Mouse (Mus musculus): ENCODE results near the gene Mybph. TPM values are rescaled to one million over a fixed set of nuclear protein-coding genes. Genes with fewer than 3 reads are reported as not detected.
A peak's percentile ranks its signal among the peaks of the same experiment; 100 is the strongest.
"Not testable (repeated sequence)": the region's sequence is repeated elsewhere in the genome, so short reads cannot be mapped to it uniquely, and the experiment has no call there.

The Mybph gene
- polyA plus RNA-seq, 1 experiment from 2014 or later = 102 TPM

GRCm38 (mm10) chr1:134235391-134235921, 42.2 kb downstream of the Mybph start, which contains the start of gene Adora1:
Gene Adora1, minus strand, starts transcription at chr1:134235431.
- peak within 1 kb of the TSS; percentile 44 for H3K4me3 ChIP-seq (replicated peaks)
- peaks cover 45% of the 10 kb centered on the region for H3K27me3 ChIP-seq

GRCm38 (mm10) chr1:134236142-134236541, 42.9 kb downstream of the Mybph start:
- Histone ChIP-seq H3K27ac (replicated peaks) (no peak overlapping the region), H3K4me1 (peaks cover 31% of the 10 kb centered on the region), H3K9ac (no peak overlapping the region), H3K27me3 (peaks cover 45% of the 10 kb centered on the region), H3K4me3 (replicated peaks) (no peak overlapping the region), H3K36me3 (no peaks in the 10 kb centered on the region), H3K4me2 (replicated peaks) (no peak overlapping the region), H3K9me3 (replicated peaks) (no peaks in the 10 kb centered on the region)
- ATAC-seq (ENCODE audit: insufficient number of reproducible peaks, low FRiP score, low TSS enrichment, low read depth) = no peak
- WGBS = 44% methylated on average over 3 of the region's 3 CpGs

More at GRCm38 (mm10) chr1:134235391-134235921, 42.2 kb downstream of the Mybph start, which contains the start of gene Adora1:
- Histone ChIP-seq H3K27ac (replicated peaks) (no peak within 1 kb of the TSS), H3K36me3 (no peaks in the 10 kb centered on the region), H3K4me1 (peaks cover 31% of the 10 kb centered on the region), H3K9me3 (replicated peaks) (no peaks in the 10 kb centered on the region), H3K9ac (0 out of 2 replicates have a peak within 1 kb of the TSS, but pooled peaks have one; percentile 9), H3K4me2 (replicated peaks) (peak within 1 kb of the TSS; percentile 93)
- 1% methylated on average over 35 of the region's 37 CpGs for WGBS
- ATAC-seq (ENCODE audit: insufficient number of reproducible peaks, low FRiP score, low TSS enrichment, low read depth) = no peak

- no peak overlapping the region for H3K4me2 ChIP-seq (replicated peaks)
- 79% methylated on average over 3 of the region's 3 CpGs for WGBS
Measured at GRCm38 (mm10) chr1:134237438-134237837, 44.2 kb downstream of the Mybph start.

GRCm38 (mm10) chr1:134240701-134241100, 47.5 kb downstream of the Mybph start:
- WGBS = 74% methylated on average over 9 of the region's 9 CpGs
- Histone ChIP-seq H3K36me3 (no peaks in the 10 kb centered on the region), H3K4me2 (replicated peaks) (no peak overlapping the region), H3K4me3 (replicated peaks) (no peak overlapping the region), H3K27me3 (peaks cover 15% of the 10 kb centered on the region; the same call in 1 of the 2 replicates), H3K27ac (replicated peaks) (no peak overlapping the region), H3K4me1 (peaks cover 19% of the 10 kb centered on the region), H3K9me3 (replicated peaks) (no peaks in the 10 kb centered on the region), H3K9ac (no peak overlapping the region)
- no peak for ATAC-seq (ENCODE audit: insufficient number of reproducible peaks, low FRiP score, low TSS enrichment, low read depth)

More at GRCm38 (mm10) chr1:134237438-134237837, 44.2 kb downstream of the Mybph start:
- Histone ChIP-seq H3K27ac (replicated peaks) (no peak overlapping the region), H3K27me3 (peaks cover 45% of the 10 kb centered on the region), H3K9ac (no peak overlapping the region), H3K9me3 (replicated peaks) (no peaks in the 10 kb centered on the region), H3K36me3 (no peaks in the 10 kb centered on the region), H3K4me1 (peaks cover 28% of the 10 kb centered on the region), H3K4me3 (replicated peaks) (no peak overlapping the region)
- ATAC-seq (ENCODE audit: insufficient number of reproducible peaks, low FRiP score, low TSS enrichment, low read depth) = no peak

- Histone ChIP-seq H3K27ac (replicated peaks) (no peak overlapping the region), H3K36me3 (no peaks in the 10 kb centered on the region), H3K4me1 (peaks cover 17% of the 10 kb centered on the region), H3K9me3 (replicated peaks) (no peaks in the 10 kb centered on the region), H3K4me3 (replicated peaks) (no peak overlapping the region), H3K27me3 (peaks cover 10% of the 10 kb centered on the region; the same call in 1 of the 2 replicates), H3K4me2 (replicated peaks) (no peak overlapping the region), H3K9ac (no peak overlapping the region)
- no peak for ATAC-seq (ENCODE audit: insufficient number of reproducible peaks, low FRiP score, low TSS enrichment, low read depth)
- WGBS = 73% methylated on average over 8 of the region's 8 CpGs
Measured at GRCm38 (mm10) chr1:134241298-134241697, 48.0 kb downstream of the Mybph start.

GRCm38 (mm10) chr1:134242286-134242685, 49.0 kb downstream of the Mybph start:
- no peak overlapping the region for H3K27ac ChIP-seq (replicated peaks)
- no peak for ATAC-seq (ENCODE audit: insufficient number of reproducible peaks, low FRiP score, low TSS enrichment, low read depth)
- peaks cover under 1% of the 10 kb centered on the region; the same call in 1 of the 2 replicates for H3K27me3 ChIP-seq
- 76% methylated on average over 2 of the region's 2 CpGs for WGBS
- no peak overlapping the region for H3K4me3 ChIP-seq (replicated peaks)
- peaks cover 17% of the 10 kb centered on the region for H3K4me1 ChIP-seq
- H3K9me3 ChIP-seq (replicated peaks) = no peaks in the 10 kb centered on the region
- H3K9ac ChIP-seq = no peak overlapping the region
- no peak overlapping the region for H3K4me2 ChIP-seq (replicated peaks)
- H3K36me3 ChIP-seq = no peaks in the 10 kb centered on the region

- 50% methylated on average over 6 of the region's 6 CpGs for WGBS
- Histone ChIP-seq H3K9ac (no peak overlapping the region), H3K9me3 (replicated peaks) (no peaks in the 10 kb centered on the region), H3K4me2 (replicated peaks) (peak overlapping the region; percentile 46; the same call in 1 of the 2 replicates), H3K27ac (replicated peaks) (no peak overlapping the region), H3K4me1 (peaks cover 17% of the 10 kb centered on the region), H3K27me3 (no peaks in the 10 kb centered on the region; the same call in 1 of the 2 replicates), H3K36me3 (no peaks in the 10 kb centered on the region), H3K4me3 (replicated peaks) (no peak overlapping the region)
- no peak for ATAC-seq (ENCODE audit: insufficient number of reproducible peaks, low FRiP score, low TSS enrichment, low read depth)
Measured at GRCm38 (mm10) chr1:134243505-134243904, 50.3 kb downstream of the Mybph start.

- H3K4me3 ChIP-seq (replicated peaks) = peak overlapping the region; percentile 24
- H3K9ac ChIP-seq = no peak overlapping the region
- no peaks in the 10 kb centered on the region for H3K9me3 ChIP-seq (replicated peaks)
- WGBS = 19% methylated on average over 35 of the region's 35 CpGs
- ATAC-seq (ENCODE audit: insufficient number of reproducible peaks, low FRiP score, low TSS enrichment, low read depth) = peak; percentile 67; the same call in 1 of the 2 replicates
- peaks cover 17% of the 10 kb centered on the region for H3K4me1 ChIP-seq
- no peaks in the 10 kb centered on the region for H3K36me3 ChIP-seq
- peak overlapping the region; percentile 46 for H3K4me2 ChIP-seq (replicated peaks)
- H3K27ac ChIP-seq (replicated peaks) = no peak overlapping the region
- H3K27me3 ChIP-seq = no peaks in the 10 kb centered on the region; the same call in 1 of the 2 replicates
Measured at GRCm38 (mm10) chr1:134243948-134244914, 51.0 kb downstream of the Mybph start.

- 76% methylated on average over 14 of the region's 14 CpGs for WGBS
- H3K27ac ChIP-seq (replicated peaks) = no peak overlapping the region
- H3K36me3 ChIP-seq = no peaks in the 10 kb centered on the region
- peak; percentile 79 for ATAC-seq (ENCODE audit: insufficient number of reproducible peaks, low FRiP score, low TSS enrichment, low read depth)
- H3K27me3 ChIP-seq = no peaks in the 10 kb centered on the region
- no peak overlapping the region for H3K4me3 ChIP-seq (replicated peaks)
- H3K4me1 ChIP-seq = peaks cover 17% of the 10 kb centered on the region
- no peak overlapping the region for H3K4me2 ChIP-seq (replicated peaks)
- H3K9me3 ChIP-seq (replicated peaks) = no peaks in the 10 kb centered on the region
- no peak overlapping the region for H3K9ac ChIP-seq
Measured at GRCm38 (mm10) chr1:134245004-134245717, 51.9 kb downstream of the Mybph start.

- H3K9ac ChIP-seq = no peak overlapping the region
- 51% methylated on average over 4 of the region's 4 CpGs for WGBS
- no peaks in the 10 kb centered on the region for H3K36me3 ChIP-seq
- no peak overlapping the region for H3K27ac ChIP-seq (replicated peaks)
- H3K9me3 ChIP-seq (replicated peaks) = no peaks in the 10 kb centered on the region
- H3K4me3 ChIP-seq (replicated peaks) = no peak overlapping the region
- H3K4me2 ChIP-seq (replicated peaks) = no peak overlapping the region
- no peak for ATAC-seq (ENCODE audit: insufficient number of reproducible peaks, low FRiP score, low TSS enrichment, low read depth)
- peaks cover 17% of the 10 kb centered on the region for H3K4me1 ChIP-seq
- no peaks in the 10 kb centered on the region for H3K27me3 ChIP-seq
Measured at GRCm38 (mm10) chr1:134246590-134246989, 53.3 kb downstream of the Mybph start.

- H3K27ac ChIP-seq (replicated peaks); H3K9me3 ChIP-seq (replicated peaks); ATAC-seq (ENCODE audit: insufficient number of reproducible peaks, low FRiP score, low TSS enrichment, low read depth); H3K4me2 ChIP-seq (replicated peaks); H3K4me1 ChIP-seq; H3K4me3 ChIP-seq (replicated peaks); H3K36me3 ChIP-seq; H3K27me3 ChIP-seq; H3K9ac ChIP-seq: not testable (repeated sequence)
- WGBS = 42% methylated on average over 1 of the region's 1 CpGs
Measured at GRCm38 (mm10) chr1:134249681-134250080, 56.4 kb downstream of the Mybph start.
